Mouse (Mus musculus): ENCODE measurements around the gene 9630041A04Rik.

The 9630041A04Rik gene

GRCm38 (mm10) chr9:101919324-101919723 is 57.7 kb downstream of the 9630041A04Rik start:
- DNase-seq, result no peak

GRCm38 (mm10) chr9:101922846-101923245 is 61.2 kb downstream of the 9630041A04Rik start:
- DNase-seq, result no peak

- no peak for DNase-seq
Measured at GRCm38 (mm10) chr9:101924829-101925228, 63.2 kb downstream of the 9630041A04Rik start.

DNA sequence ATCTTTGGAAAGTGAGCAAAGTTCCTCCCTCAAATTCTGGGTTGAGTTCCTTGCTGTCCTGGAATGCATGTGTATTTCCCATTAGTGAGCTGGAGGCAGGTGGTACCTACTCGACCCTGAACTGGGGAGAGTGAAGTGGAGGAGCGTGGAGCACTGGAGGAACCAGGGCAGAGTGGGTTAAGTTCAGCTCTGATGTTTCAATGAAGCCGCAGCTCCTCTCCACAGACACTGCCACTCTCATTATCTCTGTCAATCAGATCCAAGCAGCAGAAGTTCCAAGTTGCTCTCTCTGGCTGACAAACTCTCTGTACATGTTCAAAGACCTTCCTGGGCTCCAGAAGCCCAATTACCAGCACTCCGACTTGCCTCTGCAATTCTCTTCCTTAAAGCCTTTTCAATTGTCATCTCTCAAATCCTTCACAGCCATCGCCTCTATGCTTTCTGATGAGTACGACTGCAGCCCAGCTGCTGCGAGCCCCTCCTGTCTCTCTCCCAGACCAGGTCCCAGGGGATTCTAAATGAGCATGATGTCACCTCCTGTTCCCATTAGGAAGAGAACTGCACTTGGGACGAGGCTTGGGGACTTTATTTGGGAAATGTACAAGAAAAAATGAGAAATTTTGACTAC is 72.4 kb downstream of the 9630041A04Rik start:
- no peak for DNase-seq

- no peak for DNase-seq
Measured at GRCm38 (mm10) chr9:101934887-101935286, 73.2 kb downstream of the 9630041A04Rik start.

DNA sequence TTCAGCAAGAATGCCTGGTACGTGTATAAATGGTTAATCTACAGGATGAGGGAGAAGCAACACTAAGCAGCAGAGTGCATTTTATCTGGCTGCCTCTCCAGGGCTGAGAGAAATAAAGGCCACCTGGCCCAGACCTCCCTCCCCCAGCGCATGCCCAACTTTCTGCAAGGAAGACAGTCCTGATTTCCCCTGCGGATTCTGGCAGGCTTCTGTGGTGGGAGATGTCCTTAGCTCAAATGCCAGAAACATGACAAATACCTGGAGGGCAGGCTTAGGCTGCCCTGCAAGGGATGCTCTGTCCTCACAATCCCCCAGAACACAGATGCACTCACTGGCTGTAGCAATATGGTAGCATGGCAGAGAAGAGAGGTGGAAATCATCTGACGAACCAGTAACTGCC is 76.4 kb downstream of the 9630041A04Rik start:
- no peak for DNase-seq

GRCm38 (mm10) chr9:101939006-101939405 is 77.4 kb downstream of the 9630041A04Rik start:
- DNase-seq, result no peak

DNA sequence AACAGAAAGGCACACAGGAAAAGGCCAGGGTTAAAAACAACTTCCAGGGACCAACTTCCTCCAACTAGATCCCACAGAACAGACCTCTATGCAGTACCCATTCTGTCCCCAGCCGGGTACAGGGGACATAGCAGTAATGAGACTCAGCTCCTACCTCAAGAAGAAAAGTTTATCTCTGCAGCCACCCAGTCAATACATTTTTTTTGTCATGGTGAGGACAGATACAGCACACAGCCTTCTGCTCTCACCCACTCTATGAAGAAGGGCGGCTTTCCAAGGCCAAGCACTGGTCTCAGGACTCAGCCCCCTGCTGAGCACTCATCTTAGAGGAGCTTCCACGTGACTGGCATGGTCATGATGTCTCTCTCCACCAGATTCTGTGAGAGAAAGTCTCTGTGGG is 78.5 kb downstream of the 9630041A04Rik start:
- DNase-seq, result no peak

DNA sequence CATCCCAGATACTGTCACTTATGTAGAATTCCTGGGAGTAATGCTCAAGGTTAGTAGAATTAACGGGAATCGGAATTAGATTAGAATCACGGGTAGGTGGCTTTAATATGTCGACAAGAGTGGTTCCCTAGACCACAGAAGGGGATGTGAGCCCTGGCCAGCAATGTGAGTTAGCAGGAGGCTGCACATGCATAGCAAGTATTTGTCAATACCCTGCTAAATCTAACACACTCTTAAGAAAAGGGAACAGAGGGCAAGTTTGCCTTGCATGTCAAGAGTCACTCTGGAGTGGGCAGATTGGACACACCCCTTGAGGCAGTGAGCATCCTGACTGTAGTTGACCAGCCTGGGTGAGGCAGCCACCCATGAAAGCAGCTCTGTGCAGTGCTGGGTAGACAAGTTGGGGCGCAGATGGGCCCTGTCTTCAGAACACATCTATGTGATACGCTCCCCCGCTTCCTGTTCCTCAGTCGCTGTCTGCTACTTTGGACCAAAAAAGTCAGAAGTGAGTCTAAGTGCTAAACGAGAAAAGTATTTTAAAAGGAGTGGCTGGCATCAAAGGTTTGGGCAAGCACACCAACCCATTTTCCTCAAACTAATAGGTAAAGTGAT is 80.5 kb downstream of the 9630041A04Rik start:
- no peak for DNase-seq

DNA sequence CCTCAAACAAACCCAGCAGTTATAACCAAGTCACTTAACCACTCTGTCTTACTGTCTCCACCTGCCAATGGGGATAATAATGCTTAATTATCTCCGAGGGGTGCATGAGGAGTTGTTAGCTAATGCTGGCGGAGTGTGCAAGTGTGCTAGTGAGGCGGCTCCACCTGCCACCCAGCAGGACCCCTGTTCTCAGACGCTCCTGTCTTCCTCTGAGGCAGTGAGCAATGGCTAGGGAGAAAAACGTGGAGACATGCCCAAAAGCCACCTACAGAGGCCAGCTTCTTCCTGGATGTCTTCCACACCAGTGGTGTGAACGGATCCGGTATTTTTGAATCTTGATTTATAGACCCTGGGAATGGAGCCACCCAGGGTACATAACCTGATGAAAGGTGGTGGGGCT is 83.7 kb downstream of the 9630041A04Rik start:
- DNase-seq, result no peak

DNA sequence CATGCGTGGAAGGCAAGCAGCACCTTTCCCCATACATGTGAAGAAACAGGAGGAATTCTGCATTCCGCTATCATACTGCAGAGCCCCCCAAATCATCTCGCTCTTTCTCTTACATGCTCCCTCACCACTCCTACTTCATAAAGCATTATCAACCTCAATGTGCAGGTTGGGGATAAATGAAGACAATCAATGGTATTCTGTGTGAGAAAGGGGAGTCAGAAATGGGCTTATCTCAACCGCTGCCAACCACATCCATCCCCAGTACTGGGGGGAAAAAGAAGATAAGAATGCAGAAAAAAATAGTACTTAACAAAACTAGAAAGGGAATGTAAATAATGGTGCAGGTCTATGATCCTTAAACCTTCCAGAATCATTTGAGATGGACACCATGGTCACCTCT is 84.2 kb downstream of the 9630041A04Rik start:
- no peak for DNase-seq

DNA sequence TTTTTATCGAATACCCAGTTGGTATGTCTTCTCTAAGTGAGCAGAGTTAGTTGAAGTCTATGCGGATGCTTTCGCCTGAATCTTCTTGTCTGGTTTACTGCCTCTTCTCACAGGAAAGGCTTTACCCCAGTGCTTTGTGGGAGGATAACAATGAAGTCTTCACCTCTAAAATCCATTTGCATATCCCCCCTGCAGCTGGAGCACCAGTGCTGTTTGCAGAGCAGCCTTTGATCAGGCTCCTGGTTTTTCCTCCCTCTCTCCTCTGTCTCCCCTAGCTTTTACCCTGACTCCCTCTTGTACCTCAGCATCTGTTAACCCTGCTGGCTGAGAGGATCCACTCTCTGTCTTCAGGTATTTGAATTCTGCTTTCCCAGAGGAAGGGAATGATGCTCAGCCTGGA is 88.5 kb downstream of the 9630041A04Rik start:
- DNase-seq, result no peak

GRCm38 (mm10) chr9:101954529-101954928 is 92.9 kb downstream of the 9630041A04Rik start:
- no peak for DNase-seq

- DNase-seq, result no peak
Measured at GRCm38 (mm10) chr9:101956228-101956627, 94.6 kb downstream of the 9630041A04Rik start.

DNA sequence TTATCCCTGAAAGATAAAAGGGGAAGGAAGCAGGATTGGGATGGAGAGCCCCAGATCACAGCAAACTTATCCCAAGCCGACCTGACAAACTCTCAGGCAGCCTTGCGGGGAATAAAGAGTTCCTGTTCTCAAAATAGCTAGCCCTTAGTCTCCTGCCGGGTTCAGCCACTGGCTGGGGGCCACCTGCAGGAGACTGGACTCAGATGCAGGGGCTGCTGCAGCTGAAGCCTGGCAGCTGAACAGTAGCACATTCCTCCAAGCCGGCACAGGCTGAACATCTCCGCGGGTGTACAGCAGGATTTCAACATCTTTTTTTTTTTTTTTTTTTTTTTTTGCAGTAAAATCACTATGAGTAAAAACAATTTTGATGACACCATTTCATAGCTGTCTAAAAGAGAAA is 110.2 kb downstream of the 9630041A04Rik start:
- DNase-seq, result no peak

DNA sequence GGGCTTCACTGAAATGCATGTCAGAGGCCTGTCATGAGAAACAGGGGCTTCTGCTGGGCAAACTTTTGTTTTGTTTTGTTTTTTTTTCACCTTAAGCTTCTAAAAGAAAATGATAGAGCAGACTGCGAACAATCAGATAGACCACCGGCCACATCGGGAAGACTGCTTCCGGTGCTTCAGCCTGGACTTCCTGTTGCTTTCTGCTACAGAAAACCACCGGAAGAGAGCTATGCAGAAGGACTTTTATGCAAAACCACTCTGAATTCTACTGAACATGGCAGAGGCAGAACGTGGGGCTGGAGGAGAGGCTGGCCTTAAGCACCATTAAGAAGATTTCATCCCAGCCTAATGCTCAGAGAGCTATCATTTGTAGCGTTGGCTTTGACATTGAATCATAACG is 110.7 kb downstream of the 9630041A04Rik start:
- no peak for DNase-seq

DNA sequence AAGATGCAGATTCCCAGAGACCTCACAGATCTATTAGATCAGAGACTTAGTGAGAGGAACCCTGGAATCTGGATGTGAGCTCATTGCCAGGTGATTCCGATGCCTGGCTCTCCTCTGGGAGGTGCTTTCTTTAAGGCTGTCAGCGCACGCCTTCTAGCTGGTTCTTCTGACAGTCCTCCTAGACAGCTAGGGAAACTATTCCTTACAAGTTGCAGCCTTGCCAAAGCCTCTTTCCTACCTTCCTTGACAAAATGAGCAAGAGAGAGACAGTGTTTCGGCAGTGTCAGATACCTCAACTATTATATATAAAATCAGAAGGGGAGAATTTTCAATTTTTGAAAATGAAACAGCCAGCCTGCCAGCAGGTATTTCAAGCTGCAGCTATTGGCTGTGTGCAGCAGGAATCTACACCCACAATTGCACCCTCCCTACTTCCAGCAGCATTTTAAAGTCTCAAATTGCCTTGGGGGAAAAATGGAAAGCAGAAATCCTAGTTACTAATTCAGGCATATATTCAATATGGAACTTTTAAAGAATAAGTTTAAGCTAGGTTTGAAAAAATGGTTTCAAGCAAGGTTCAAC is 115.3 kb downstream of the 9630041A04Rik start:
- DNase-seq, result no peak

DNA sequence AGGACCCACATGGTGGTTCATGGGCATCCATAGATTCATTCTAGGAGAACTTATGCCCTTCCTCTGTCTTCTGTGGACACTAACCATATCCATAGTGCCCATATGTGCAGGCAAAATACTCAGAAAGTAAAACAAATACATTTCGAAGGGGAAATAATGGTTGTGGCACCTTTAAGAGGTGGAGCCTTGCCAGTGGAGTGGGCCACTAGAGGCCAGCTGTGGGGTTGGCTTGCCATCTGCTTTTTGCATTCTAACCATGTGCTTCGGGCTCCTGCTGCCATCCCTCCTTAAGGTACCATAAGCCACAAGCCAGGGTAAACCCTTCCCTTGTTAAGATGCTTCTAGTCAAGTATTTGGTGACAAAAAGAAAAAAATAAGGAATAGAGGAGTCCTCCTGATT is 119.5 kb downstream of the 9630041A04Rik start:
- DNase-seq, result no peak

- DNase-seq, result no peak
Measured at GRCm38 (mm10) chr9:101982378-101982777, 120.7 kb downstream of the 9630041A04Rik start.

- DNase-seq, result no peak
Measured at GRCm38 (mm10) chr9:101986910-101987309, 125.3 kb downstream of the 9630041A04Rik start.

DNA sequence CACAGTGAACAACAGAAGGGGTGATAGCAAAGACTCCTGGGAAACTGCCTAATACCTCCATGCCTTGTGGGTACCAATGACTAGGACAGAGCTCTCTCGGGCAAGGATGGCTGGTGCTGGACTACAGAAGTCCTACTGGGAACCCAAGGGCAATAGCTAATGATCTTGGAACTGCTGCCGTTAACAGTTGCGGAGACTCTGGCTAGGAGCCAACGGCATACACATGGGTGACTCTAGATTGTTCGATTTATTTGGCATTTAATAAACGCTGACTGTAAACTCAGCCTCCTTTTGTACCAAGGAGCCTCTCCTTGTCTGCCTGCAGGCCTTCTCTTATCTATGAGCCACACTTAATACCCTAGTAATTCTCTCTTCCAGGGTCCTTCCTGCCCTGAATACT is 128.4 kb downstream of the 9630041A04Rik start:
- no peak for DNase-seq

DNA sequence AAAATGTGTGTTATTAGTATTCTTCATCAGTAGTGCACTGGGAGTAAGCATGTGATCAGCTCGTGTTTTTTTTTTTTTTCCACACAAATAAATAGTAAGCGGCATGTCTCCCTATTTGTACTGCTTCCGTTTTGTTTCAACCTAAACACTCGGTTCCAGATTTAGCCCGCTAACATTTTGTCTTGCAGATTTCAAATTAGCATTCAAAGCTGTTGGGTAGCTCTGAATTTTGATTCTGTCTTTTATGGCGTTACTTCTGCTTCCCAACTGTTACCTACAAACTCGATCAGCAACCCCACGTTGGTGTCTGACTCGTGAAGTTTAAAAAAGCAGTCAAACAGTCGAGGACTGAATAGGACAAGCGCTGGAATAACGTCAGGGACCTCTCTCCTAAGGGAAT is 129.2 kb downstream of the 9630041A04Rik start:
- no peak for DNase-seq
